Mouse (Mus musculus): ENCODE measurements around the gene Arih1.
A peak's percentile ranks its signal among the peaks of the same experiment; 100 is the strongest.

The Arih1 gene

DNA sequence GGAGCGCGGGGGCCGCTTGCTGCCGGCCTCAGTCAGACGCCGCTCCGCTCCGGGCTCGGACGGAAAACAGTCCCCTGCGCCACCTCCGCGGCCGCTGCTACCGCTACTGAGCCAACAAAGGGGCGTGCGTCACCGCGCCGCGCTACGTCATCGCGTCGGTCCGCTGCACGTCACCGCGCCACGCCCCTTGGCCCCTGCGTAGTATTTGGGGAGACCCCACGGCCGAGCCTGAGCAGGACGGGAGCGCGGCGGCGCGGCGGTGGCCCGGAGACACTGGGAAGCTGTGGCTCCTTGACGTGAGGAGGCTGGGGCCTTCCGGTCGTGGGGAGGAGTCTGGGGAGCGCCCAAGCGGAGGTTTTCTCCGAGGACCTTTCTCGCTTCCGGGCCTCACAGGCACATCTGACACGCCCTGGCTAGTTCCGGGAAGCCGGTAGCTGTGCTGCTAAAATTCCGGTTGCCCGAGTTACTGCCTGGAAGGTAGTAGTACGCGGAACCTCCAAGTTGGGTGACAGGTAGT lies at the start of gene Arih1:
Gene Arih1 (minus strand): TSS at position 70 of the 517 bp plus-strand sequence.
- DNase-seq (ENCODE audit: inconsistent ontology term): peak; percentile 100

DNA sequence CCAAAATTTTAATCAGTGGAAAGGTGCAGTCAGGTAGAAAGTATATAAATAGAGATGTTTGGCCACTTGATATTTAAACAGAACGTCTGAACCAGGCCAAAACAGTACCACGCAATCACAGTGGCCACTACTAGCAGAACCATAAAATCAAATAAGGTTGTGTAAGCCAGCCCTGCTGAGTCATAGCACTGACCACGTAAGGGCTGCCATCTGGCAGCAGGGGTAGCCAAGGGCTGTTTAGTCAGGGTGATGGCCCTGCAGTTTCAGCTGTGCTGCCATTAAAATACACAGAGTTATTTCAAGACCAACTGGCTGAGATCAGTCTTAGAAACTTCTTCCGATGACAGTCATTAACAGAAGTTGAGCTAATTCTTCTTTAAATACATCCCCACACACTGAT lies 47.5 kb upstream of the Arih1 start:
- peak; percentile 71 for DNase-seq (ENCODE audit: inconsistent ontology term)

DNA sequence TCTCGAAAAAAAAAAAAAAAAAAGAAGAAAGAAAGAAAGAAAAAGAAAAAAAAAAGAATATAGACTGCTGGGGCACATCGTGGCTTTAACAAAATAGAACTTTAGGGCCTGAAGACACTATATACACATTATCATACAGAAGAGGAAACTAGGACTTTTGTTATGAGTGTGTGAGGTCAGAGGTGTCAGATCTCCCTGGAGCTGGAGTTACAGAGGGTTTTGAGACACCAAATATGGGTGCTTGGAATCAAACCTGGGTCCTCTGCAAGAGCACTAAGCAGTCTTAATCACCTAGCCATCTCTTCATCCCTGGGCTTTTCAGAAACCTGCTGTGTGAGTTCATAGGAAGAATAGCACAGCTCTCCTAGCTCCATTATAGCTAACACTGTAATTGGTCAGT lies 47.0 kb upstream of the Arih1 start:
- DNase-seq (ENCODE audit: inconsistent ontology term): no peak

DNA sequence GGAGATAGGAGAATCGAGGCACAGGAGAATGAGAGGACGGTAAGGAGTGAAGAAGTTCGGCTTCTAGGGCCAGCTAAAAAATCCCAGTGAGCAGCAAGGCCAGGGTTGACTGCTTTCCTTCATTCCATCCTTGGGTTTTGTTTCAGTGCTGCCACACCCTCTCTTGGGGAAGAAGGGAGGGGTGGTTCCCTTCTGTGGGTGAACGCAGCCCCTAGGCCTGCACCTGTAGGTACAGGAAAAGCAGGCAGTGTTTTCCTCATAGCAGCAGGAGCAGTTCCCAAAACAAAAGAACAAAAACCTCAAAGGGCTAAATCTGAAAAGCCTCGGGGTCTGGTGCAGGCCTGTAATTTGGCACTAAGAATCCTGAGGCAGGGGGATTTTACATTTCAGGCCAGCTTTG lies 45.2 kb upstream of the Arih1 start:
- no peak for DNase-seq (ENCODE audit: inconsistent ontology term)

DNA sequence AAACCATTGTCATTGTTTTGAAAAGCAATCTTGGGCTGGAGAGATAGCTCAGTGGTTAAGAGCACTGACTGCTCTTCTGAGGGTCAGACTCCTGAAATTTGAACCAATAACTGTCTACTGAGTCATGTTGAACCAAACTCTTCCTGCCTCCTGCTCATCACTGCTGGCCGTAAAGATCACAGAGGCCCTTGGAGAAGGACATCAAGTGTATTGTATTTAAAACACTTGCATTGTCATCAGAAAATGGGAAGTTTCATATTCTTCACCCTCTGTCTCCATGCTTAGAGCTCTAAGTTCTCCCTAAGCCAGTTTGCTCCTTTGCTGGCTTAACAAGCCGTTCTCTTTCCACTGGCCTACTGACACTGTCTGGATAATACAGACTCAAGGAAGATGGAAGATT lies 41.9 kb upstream of the Arih1 start:
- DNase-seq (ENCODE audit: inconsistent ontology term): no peak

DNA sequence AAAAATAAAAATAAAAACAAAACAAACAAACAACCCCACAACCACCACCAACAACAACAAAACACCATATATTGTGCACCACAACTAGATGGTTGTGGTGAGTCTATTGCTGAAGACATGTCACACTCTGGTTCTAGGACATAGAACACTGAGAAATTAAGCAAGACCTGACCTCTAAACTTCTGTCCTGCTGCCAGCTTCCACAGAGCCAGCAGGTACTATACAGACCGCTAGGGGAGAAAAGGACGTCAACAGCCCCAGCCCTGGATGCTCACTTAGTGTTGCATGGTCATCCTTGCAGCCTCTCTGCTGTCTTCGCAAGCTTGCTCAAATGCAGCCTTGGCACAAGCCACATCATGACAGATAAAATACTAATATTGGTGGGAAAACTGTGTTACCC lies 41.2 kb upstream of the Arih1 start:
- DNase-seq (ENCODE audit: inconsistent ontology term): no peak

DNA sequence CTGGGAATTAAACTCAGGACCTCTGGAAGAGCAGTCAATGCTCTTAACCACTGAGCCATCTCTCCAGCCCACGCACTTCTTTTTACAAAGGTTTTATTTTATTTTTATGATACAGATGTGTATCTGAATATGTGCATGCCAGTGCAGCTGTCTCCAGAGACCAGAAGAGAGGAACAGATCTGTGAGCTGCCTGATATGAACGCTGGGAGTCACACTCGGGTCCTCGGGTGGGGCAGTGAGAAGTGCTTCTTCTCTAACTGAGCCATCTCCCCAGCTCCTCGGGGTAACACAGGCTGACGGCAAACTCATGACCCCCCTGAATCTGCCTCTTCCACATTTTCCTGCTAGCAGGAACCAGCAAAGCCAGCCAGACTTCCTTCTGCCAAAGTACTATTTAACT lies 40.3 kb upstream of the Arih1 start:
- no peak for DNase-seq (ENCODE audit: inconsistent ontology term)

DNA sequence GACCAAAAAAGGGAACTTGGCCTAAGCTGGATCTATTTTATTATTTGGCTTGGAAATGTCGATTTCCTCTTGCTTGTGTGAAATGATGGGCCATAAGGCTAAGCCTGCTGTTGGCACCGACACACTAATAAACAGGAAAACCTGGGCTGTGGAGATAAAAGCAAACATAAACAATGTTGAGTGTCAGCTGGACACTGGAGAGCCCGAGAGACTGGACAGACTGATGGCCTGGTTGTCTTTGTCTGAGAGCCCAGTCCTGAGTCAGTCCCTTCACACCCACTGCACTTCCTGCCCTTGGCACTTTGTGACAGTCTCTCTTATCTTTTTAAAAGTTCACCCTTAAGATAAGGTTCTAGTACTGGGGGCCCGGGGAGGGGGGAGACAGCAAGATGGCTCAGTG lies 36.5 kb upstream of the Arih1 start:
- no peak for DNase-seq (ENCODE audit: inconsistent ontology term)

DNA sequence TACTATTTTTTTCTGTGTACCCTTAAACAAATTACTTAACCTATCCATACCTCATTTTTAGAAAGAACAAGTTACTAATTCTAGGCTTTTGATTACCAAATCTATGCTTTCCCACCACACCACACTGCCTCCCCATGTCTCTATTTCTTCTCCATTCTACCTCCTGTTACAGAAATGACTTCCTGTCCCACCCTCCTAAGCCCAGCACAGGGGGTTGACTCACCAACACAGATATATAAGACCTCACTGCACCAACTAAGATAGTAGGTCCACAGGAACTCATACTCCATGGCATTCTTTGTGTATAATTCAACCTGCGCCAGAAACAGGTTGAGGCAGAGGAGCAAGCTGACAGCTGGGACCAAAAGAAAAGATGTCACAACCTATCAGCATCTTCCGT lies 33.0 kb upstream of the Arih1 start:
- DNase-seq (ENCODE audit: inconsistent ontology term): no peak

DNA sequence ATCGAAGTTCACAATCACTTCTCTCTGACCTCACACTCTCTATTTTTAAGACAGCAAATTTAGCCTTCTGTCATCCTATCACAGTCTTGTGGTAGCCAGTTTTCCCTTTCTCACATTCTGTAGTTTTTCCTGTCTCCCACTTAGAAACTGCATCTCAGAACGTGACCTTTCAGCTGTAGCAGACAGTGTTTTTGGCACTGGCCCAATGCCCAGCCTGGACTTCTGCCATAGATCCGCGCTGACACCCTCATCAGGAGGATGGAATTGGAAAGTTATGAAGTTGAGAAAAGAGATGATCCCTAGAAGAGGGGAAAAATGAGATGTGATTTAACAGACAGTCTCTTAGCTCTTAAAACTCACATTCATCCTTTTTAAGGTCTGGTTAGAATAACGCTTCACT lies 32.6 kb upstream of the Arih1 start:
- DNase-seq (ENCODE audit: inconsistent ontology term): no peak

DNA sequence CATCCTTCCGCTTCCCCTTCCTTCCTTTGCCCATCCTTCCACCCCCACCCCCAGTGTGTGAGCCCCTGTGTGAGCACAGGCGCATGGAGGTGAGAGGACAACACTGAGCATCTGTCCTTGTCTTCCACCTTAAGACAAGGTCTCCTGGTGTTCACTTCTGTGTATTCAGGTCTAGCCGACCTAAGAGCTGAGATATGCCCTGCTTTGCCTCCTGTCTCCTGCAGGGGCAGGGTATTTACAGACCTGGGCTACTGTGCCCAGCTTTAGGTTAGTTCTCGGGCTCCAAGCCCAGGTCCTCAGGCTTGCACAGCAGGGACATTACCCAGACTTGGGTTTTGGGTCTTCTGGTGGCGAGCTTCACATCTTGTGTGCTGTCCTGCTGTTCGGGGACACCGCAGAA lies 30.7 kb upstream of the Arih1 start:
- no peak for DNase-seq (ENCODE audit: inconsistent ontology term)

DNA sequence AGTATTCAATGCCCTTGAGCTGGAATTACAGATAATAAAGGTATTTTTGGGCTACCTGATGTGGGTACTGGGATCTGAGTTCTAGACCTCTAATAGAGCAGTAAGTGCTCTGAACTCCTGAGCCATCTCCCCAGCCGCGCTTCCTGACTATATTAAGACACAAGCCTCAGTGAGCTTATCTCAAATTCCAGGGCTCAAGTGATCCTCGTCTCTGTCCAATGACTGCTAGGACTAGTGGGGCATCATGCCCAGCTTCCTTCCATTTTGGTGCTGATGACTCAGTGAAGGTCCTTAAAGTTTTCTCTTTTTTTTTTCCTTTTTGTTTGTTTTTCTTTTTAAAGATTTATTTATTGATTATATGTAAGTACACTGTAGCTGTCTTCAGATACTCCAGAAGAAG lies 28.7 kb upstream of the Arih1 start:
- no peak for DNase-seq (ENCODE audit: inconsistent ontology term)

DNA sequence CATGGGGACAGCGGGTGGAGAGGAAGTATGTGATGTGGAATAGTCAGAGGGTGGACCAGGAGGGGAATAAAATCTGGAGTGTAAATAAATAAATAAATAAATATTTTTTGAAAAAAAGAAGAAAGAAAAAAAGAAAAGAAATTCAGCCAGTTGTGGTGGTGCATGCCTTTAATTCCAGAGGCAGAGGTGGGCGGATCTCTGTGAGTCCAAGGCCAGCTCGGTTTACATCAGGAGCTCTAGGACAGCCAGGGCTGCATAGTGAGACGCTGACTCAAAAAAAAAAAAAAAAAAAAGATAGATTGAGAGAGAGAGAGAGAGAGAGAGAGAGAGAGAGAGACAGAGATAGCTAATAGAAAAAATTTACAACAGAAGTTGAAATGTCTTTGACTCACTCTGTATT lies 26.0 kb upstream of the Arih1 start:
- no peak for DNase-seq (ENCODE audit: inconsistent ontology term)

DNA sequence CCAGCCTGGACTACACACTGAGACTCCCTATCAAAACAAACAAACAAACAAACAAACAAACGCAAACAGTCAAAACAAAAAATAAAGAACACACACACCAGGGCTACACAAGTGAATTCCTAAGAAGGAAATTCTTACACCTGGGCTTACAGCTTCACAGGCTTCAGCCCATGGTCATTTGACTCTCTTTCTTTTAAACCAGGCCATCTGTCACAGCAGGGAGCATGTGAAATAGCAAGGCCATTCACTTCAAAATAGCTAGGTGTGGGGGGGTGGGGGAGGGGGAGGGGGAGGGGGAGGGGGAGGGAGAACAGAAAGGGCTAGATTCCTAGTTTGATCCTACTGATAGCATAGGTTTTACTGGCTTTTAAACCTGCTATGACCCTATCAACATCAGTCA lies 21.7 kb upstream of the Arih1 start:
- no peak for DNase-seq (ENCODE audit: inconsistent ontology term)

DNA sequence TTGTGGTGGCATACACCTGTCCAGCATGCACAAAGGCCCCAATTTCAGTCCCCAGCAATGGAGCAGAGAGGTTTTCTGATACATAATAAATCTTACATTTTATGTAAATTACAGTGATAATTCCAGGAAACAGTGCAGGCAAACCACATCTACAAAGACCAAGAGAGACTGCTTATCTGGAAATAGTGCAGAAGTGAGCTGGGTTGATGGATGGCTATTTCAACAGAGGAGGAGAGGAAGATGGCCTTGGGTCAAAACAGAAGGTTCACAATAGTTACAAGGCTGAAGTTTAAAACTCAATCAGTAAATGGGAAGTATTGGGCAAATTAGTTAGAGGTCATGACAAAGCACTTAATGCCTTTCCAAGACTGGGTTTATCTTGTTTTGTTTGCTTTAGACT lies 913 bp upstream of the Arih1 start:
- no peak for DNase-seq (ENCODE audit: inconsistent ontology term)

DNA sequence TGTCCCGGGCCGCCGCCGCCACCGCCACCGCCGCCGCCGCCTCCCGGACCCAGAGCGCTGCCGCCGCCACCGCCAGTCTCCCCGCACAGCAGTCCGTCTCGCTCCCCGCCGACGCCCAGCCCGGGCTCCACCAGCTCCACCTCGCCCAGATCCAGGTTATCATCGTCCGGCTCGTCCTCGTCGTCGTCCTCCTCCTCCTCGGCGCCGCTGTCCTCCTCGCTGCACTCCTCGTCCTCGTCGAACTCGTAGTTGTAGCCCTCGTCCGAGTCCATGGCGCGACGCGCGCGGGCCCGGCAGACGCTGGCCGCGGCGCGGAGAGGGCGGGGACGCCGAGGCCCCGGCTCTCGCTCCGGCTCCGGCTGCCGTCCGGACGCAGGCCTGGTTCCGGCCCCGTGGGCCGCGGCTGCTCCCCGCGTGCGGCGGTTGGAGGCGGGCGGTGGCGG lies 321 bp downstream of the Arih1 start:
- DNase-seq (ENCODE audit: inconsistent ontology term): no peak

DNA sequence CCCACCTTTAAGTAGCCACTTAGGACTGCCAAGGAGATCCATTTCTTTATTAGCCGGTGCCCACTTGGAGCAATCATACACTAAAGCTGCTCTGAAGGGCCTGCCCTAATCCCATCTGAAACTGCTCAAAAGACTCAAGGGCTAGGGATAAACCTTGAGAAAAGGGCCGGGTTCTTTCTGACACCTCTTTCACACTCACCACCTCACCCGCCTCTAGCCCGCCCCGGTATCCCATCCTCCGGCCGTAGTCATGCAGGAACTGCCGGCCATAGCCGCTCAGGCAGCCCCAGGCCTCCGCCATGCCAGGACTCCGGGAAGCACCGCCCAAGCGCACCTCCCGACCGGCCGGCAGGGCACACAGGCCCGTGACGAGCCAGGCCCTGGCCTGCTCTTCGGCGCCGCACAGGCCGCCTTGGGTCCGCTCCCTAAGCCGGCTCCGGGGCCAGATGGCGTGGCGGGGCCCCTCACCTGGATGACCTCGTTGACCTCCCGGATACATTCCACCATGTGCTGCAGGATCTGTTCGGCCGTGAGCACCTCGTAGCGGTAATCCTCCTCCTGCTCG lies 825 bp downstream of the Arih1 start:
- DNase-seq (ENCODE audit: inconsistent ontology term): peak; percentile 69

DNA sequence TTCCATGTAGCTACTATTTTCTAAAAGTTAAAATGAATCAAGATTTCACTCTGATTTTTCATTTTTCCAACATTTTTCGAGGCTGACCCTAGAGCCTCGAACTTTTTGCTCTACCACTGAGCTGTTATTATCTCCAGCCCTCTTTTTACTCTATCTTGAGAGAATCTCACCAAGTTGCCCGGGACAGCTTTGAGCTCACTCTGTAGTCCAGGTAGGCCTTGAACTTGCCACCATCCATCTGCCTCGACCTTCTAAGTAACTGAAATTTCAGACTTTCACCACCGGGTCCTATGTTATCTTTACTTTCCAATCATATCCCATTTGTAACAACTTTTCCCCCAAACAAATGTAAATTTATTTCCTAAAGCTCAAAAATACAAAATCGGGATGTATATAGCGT lies 1.7 kb downstream of the Arih1 start:
- DNase-seq (ENCODE audit: inconsistent ontology term): no peak

DNA sequence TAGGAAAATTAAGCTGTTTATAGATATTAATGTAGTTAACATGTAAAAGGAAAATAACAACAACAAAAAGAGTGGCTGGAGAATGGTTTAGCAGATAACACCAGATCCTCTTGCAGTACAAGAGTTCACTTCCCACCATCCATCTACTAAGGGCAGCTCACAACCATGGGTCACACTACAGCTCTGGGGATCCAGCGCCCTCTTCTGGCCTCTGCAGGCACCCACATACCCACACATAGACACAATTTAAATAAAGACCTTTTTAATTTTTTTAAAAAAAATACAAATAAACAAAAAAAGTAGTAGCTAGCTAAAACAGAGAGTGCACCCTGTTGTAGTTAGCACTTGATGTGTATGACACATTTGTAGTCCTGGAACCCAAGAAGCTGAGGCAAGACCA lies 4.0 kb downstream of the Arih1 start:
- no peak for DNase-seq (ENCODE audit: inconsistent ontology term)

DNA sequence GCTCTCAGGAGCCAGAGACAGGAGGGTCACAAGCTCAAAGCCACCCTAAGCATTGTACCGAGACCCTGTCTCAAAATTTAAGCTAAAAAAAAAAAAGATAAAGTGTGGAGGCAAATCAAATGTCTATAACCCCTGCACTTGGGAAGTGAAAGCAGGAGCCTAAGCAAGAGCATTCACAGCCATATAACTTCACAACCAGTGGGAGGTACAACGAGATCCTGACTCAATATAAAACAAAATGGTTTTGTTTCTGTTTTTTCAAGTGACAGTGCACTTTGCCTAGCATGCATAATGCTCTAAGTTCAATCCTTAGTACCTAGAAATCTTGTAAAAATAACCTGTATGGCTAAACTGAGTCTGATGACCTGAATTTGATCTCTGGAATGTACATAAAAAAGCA lies 9.8 kb downstream of the Arih1 start:
- no peak for DNase-seq (ENCODE audit: inconsistent ontology term)

DNA sequence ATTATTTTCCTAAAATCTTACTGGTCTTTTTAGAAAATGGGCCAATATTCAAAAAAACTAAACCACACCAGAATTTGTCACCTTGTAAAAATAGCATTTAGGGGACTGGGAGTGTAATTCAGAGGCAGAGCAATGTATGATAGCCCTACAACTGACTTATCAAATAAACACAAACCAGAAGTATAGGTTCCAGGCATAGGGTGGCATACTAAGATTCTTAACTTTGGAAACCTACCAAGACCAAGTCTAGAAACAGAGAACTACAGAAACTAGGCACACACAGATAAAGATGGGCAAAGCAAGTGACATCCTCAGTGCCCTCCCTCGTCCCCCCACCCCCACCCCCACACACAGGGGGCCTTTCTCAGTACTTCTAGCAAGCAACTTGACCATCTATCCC lies 11.6 kb downstream of the Arih1 start:
- no peak for DNase-seq (ENCODE audit: inconsistent ontology term)

DNA sequence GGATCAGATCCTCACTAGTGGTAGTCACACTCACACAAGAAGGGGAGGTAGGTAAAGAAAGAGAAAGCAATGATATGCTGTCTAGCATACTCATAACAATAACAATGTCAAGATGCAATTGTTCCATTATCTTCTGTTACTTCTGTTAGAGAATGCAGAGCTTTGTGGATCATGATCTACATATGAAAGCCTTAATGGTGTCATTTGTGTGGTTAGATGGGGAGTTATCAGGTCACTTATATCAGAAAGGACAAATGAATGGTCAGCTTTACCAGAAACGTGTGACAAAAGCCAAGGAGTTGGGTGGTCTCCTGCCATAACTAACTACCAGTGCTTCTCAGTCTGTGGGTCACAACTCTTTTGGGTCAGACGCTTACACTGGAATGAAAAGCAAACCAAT lies 13.2 kb downstream of the Arih1 start:
- DNase-seq (ENCODE audit: inconsistent ontology term): no peak

DNA sequence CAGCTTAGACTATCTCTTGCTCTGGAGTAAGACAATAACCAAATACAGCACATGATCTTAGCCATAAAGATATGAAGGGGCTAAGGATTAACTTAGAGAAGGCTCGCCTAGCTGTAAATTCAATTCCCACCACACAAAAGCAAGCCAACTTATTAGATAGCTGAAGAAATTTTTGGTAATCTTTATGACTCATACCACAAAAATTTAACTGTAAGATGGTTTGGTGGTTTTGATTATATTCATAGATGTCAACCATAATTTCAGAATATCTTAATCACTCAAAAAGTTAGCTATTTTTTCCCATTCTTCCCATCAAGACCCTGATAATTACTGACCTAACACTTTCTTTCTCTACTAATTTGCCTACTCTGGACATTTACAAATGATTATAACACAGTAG lies 17.0 kb downstream of the Arih1 start:
- DNase-seq (ENCODE audit: inconsistent ontology term): peak; percentile 82

DNA sequence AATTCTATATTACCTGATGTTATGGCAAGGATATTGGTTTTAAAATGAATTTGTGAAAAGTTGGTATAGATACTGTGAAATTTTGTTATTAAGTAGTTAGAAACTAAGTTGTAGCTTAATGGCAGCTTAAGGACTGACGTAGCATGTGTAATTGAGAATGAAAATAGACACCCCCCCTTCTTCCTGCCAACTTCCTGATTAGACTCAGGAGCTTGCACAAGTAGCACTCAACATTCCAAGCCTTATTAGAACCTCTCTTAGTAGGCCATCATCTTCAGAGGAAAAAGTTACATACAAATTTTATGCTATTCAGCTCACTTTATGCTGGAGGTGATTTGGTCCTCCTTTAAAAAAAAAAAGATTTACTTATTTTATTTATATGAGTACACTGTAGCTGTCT lies 22.1 kb downstream of the Arih1 start:
- DNase-seq (ENCODE audit: inconsistent ontology term): no peak

All from Muller cell, postnatal 12 days (primary cell).